Mouse (Mus musculus) gastrocnemius, adult 8-10 months (tissue): Measurements from ENCODE around the gene Baiap2l2. TPM values are rescaled to one million over a fixed set of nuclear protein-coding genes. Genes with fewer than 3 reads are reported as not detected.

Source experiments
- DNase-seq, 2 experiments: peaks; one replicate each; pipeline ENCODE4 v3.0.0; 2022; ENCODE audit warnings: low spot score in 2 of 2
- total RNA-seq, 4 experiments: library from RNA; stranded (reverse); gene quantifications; 2 replicates each; pipeline ENCODE4 v1.2.4; 2022

Gene Baiap2l2
- total RNA-seq: 1 to 10 TPM; 2.6 to 6.1 (median 3.5) TPM

DNA sequence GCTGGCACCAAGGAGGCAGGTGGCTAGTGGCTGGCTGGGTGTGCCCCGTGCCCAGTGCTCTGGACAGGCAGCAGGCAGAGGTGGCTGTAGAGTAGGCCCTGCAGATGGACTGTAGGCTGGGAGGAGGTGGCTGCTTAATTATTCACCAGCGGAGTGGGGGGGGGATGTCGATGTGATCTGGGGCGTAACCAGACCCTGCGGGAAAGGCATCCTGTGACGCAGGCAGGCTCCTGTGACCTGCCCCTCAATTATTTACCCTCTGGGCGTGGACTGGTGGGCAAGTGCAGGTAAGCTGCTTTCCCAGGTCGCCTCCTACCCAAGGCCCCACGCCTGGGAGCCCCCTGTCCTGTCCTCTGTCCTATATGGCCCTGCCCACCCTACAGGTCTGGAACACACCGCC lies at the start of gene Baiap2l2:
Gene Baiap2l2, minus strand, starts transcription at position 139 of the 400 bp plus-strand sequence.
- no peak for DNase-seq

DNA sequence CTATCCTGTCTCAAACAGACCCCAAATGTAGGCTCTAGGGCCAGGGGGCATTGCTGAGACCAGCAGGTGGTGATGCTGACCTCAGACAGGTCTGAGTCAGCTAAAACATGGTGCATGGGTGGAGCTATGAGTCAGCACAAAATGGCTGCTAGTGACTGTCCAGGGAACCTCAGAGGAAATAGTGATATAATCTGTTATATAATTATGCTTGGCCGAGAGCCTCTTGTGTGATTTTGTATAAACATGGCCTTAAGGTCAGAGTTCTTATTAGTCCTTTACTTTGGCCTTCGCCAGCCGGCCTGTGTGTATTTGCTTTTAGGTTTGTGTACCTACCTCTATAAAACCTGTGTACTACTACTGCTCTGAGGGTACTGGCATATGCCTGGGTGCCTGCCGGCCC lies 48.1 kb upstream of the Baiap2l2 start:
- DNase-seq: no peak

GRCm38 (mm10) chr15:79330521-79330920 lies 45.2 kb upstream of the Baiap2l2 start:
- DNase-seq: no peak

DNA sequence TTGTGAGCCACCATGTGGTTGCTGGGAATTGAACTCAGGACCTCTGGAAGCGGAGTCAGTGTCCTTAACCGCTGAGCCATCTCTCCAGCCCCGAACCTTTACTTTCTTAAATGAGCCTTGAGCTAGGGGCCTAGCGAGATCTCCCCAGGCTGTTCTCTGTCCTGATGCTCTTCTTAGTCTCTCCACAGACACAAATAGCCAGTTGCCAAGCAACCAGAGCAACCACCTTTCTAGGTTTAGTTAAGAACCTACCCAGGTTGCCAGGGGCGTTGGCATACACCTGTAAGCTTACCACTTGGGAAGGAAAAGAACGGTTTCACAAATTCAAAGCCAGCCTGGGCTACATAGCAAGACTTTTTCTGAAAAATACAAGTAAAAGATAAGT lies 44.6 kb upstream of the Baiap2l2 start:
- DNase-seq: no peak

DNA sequence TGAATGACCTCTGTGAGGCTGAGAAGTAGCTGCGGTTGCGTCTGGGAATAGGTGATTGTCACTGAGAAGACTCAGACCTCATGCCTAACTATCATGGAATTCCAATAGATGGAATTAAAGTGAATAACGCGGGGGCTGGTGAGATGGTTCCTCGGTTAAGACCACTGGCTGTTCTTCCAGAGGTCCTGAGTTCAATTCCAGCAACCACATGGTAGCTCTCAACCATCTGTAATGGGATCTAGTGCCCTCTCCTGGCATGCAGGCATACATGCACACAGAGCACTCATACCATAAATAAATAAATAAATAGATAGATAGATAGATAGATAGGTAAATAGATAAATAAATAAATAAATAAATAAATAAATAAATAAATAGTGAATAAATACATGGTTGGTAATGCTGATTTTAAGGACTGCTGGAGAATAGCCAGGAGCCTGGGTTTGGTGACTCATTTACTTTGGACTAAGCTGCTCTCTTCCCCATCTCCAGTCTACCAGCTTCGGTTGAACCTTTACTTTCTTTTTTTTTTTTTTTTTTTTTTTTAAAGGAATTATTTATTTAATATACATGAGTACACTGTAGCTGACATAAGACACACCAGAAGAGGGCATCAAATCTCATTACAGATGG lies 44.1 kb upstream of the Baiap2l2 start:
- no peak for DNase-seq

DNA sequence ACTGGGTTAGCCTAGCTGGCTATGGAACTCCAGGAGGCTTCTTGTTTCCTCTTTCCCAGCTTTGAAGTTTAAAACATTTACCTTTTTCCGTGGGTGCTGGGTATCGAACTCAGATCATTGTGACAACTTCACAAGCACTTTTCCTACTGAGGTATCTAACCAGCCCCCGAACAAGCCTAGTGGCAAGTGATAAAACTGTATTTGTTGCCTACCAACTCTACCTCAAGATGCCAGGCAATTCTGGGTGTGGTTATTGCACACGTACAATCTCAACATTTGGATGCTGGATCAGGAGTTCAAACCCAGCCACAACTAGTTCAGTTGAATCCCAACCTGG lies 43.6 kb upstream of the Baiap2l2 start:
- DNase-seq: no peak

GRCm38 (mm10) chr15:79328058-79328938 lies 43.0 kb upstream of the Baiap2l2 start, which contains the start of gene Pla2g6:
Gene Pla2g6, minus strand, starts transcription at chr15:79328390.
- DNase-seq: peak; percentile 96 to 99

- no peak for DNase-seq
Observed at GRCm38 (mm10) chr15:79326971-79327961, 41.9 kb upstream of the Baiap2l2 start.

DNA sequence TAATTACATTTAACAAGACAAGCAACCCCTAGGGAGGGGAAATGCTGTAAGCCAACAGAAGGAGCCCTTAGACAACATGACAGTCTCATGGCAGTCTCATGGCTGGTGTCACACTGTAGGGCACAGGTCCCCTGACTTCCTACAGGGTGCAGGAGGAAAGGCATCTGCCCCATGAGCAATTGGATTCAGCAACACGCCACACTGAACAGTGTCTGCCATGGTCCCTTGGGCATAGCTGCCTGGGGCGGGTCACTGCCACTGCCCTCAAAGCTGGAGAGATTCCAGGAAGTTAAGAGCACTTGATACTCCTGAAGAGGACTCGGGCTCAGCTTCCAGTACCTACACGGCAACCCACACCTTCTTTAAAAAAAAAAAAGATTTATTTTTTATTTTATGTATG lies 40.9 kb upstream of the Baiap2l2 start:
- no peak for DNase-seq

DNA sequence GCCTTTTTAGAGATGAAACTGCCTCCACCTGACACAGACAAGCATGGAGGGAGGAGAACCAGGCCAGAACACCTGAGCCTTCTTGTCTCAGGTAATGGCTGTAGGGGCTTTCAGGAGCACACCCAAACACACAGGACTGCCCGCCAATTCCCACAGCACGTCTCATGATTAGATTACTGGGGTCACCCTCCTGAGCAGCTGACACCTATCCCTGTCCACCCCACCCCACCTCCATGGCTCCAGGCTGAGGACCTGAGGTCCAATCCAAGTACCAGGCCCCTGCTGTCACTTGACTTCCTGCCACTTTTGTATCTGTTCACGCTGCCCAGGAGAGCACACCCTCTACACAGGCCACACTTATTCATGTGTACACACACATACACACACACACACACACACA lies 40.4 kb upstream of the Baiap2l2 start:
- DNase-seq: no peak

DNA sequence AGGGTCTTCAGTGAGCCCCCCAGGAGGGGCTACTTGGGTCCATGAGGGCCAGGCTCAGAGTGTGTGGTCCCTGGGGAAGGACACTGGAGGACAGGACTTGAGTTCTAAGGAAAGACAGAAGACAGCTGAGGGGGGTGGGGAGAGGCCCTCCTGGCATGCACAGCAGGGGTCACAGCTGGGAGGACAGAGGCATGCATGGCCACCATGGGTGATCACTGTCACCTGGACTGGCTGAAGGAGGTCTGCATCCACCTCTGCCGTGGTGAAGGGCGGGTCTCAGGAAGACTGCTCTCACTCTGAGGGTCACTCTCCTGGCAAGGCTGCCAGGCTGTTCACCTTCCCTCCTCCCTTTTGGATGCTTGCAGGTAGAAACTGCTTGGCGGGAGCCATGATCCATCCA lies 39.0 kb upstream of the Baiap2l2 start:
- no peak for DNase-seq

- no peak for DNase-seq
Observed at GRCm38 (mm10) chr15:79323791-79324155, 38.4 kb upstream of the Baiap2l2 start.

DNA sequence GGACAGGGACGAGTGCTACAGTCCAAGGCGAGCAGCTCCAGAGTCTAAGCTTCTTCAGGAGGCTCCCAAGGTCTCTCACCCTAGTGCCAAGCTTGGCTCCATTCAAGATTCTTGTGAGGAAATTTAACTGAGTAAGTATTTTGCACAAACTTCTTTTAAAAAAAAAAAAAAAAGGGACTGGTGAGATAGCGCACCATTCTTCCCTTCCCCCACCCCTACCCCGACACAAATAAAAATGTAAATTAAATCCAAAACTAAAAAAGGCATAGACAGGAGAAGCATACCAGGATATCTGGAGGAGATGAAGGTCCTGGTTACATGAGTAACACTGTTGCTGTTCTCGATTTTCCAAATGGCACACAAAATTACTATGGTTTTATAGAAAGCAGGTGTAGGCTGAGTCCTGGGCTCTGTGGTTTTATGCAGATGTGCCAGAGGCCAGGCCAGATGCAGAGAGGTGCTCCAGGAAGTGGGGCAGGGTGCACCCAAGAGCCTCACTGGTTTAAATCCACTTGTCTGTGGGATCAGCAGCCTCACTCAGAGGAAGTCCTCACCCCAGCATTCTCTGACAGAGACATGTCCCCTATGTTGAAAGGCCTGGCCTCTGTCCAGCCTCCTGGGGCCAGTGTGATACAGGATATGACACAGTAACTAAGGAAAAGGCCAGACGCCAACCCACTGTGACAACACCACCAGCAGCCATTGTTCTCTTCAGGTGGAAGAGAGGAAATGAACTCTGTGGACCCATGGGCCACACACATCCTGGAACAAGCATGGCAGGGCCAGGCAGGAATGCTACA lies 37.9 kb upstream of the Baiap2l2 start:
- DNase-seq: peak in 1 of 2 experiments; percentile 53

GRCm38 (mm10) chr15:79322281-79322990 lies 37.1 kb upstream of the Baiap2l2 start:
- DNase-seq: no peak

DNA sequence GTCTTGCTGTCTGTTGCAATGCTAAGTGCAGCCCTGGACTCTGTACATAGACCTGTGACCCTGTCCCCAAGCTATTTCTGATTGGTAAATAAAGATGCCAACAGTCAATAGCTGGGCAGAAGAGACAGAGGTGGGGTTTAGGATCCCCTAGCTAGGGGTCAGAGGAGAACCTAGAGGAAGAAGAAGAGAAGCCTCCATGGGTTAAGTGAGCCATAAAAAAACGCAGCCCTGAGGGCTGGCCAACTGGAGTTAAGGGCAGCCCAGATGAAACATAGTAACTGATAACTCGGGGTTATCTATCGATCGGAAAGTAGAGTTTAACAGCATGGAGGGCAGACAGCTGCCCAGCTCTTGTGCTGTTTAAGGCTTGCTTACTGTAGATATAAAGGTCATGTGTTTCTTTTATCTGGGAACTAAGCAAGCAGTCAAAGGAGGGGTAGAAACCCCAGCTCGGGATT lies 36.4 kb upstream of the Baiap2l2 start:
- no peak for DNase-seq

- DNase-seq: no peak
Observed at GRCm38 (mm10) chr15:79313848-79314369, 28.6 kb upstream of the Baiap2l2 start.

DNA sequence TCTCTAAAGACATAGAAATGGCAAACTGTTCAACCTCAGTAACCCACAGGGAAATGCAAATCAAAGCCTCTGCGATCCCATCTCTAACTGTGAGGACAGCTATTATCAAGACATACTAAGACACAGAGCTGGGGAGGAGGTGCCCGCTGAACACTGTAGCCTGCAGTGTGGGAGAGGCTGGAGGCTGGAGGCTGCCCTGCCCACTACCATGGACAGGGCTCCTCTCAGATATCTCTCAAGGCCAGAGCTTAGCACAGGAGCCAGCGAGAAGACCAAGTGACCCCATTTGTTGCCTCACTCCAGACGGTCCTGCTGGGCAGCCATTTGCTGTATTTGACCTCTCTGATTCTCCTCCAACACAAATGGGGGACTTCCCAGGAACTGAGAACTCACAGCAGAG lies 22.5 kb upstream of the Baiap2l2 start:
- no peak for DNase-seq

- no peak for DNase-seq
Observed at GRCm38 (mm10) chr15:79306043-79306637, 20.8 kb upstream of the Baiap2l2 start.

- no peak for DNase-seq
Observed at GRCm38 (mm10) chr15:79304832-79305231, 19.5 kb upstream of the Baiap2l2 start.
